Mouse (Mus musculus): ENCODE measurements around the gene Olfr376.

The Olfr376 gene

DNA sequence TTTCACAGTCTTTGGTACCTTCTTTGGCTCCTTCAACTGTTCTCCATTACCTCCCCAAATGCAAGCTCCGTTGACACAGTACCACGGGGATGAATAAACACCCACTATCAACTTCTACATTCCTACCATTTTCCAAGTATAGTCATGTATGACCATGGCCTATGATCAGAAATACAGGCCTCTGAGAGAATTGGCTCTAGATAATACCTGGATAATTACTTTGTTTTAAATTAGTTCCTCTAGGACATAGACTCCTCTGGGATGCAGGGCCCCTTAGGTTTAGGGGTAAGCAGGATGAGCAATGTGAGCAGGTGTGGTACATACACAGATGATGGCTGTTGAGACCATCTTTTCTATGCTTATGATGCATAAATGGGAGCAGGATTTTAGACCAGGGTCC lies at the start of gene Olfr376:
Gene Olfr376 (plus strand): TSS at position 301 of the 400 bp plus-strand sequence.
- in situ Hi-C loops (cut with MboI; ENCODE audit: unreplicated experiment in 2 of 2), result no loop called here

DNA sequence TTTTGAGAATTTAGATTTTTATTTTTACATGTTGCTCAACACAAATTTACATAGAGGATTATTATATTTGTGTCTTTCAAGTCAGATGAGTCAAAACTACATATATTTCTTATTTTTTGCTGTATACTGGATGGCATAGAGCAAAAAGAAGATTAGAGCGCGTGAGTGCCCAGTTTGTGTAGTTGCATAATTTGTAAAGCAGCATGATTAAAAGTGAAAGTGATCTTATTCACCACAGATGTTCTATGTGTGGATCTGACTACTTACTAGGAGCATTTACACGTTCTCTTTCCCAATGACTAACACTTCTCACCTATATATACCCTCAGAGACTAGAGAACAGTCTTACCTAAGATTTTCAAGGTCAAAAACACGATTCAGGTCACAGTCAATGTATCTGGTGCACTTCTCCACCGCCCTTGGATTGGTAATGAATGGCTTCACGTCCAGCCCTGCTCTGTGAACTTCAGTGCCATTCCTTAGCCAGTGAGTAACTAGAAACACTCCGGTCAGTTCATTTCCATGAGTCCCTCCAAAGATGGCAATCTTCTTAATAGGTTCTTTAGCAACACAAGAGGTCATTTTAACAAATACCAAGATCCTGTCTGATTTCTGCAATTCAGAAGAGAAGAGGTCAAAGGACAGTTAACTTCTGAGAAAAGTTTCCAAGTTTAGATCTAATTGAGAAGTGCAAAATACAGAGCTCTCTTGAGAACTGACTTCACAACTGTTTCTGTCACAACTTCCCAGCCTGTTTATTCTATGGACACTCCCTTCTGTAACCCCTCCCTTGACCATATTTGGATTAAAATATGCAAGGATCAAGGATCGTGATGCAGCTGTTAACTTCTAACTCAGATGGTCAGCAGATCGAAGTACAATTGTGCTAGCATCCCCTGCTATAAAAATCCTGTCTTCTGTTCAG lies 46.9 kb upstream of the Olfr376 start:
- in situ Hi-C loops (cut with MboI; ENCODE audit: unreplicated experiment in 2 of 2), result no loop called here

DNA sequence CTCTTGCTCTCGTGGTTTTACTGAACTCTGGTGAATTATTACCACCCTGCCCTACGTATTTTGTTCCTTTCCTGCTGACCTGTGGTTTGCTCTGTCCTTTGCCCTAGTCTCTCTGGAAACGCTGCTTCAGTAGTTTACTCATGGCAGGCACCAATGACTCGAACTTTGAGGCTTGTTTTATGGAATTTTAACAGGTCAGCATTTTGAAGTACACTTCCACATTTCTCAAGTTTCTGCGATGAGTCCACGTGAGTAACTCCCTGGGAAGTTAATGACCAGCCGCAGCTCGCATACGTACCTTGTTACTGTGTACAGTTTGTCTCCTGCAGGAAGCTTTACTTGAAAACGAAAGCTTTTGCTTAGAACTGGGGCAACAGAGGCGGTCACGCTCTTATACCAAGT lies 44.6 kb upstream of the Olfr376 start:
- in situ Hi-C loops (cut with MboI; ENCODE audit: unreplicated experiment in 2 of 2), result no loop called here

DNA sequence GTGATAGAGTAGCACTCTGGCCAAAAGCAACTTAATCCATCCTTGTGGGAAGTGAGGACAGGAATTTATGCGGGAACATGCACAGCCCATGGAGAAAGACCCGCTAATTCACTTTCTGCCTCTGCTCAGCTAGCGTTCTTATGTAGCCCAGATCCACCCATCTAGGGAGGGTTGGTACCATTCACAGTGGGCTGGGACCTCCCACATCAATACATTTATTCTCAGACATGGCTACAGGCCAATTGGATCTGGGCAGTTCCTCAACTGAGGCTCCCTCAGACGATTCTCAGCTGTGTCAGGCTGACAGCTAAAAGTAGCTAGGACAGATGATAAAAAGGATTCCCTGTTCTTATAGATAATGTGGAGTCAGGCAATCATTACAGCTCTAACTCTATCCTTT lies 43.7 kb upstream of the Olfr376 start:
- in situ Hi-C loops (cut with MboI; ENCODE audit: unreplicated experiment in 2 of 2), result no loop called here

DNA sequence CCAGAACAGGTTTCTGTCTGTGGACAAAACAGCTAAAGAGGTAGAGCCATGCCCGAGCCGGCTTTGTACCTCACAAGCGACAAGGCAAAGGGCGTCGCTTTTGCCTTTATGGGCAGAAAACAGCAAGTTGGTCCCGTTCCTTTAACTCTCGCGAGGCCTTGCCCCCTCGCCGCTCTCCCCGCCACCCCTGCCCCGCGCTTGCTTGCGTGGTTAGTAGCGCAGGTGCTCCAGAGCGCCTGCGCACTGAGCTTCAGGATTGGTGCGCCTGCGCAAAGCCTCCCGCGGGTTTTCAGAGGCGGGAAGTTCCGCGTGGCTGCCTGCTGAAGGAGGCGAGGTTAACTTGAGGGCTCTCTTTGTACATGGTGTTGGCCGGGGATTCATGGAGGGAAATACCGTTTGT lies 41.6 kb upstream of the Olfr376 start, which contains the start of the genes Aspa, Gm49340 and Spata22:
Gene Aspa (minus strand): TSS at position 155 of the 400 bp plus-strand sequence.
Gene Gm49340 (plus strand): TSS at position 300 of the 400 bp plus-strand sequence.
Gene Spata22 (plus strand): TSS at position 300 of the 400 bp plus-strand sequence.
- in situ Hi-C loops (cut with MboI; ENCODE audit: unreplicated experiment in 2 of 2), result no loop called here

DNA sequence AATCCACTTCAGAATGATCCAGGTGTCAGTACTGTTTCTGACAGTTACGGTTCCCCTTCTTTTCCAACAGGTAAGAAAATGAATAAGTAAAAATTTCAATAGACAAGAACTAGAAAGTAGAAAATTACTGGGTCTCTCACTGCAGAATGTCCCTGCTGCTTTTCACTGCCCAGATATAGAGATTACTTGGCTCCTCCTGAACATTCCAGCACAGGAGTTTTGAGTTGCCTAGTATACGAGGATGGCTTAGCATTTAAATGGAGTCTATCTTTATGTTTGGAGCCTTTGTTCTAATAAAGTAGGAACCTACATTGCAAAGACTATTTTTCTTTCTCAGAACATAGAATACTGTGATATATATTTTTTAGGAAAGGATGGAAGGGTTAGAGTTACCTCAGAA lies 37.7 kb upstream of the Olfr376 start:
- in situ Hi-C loops (cut with MboI; ENCODE audit: unreplicated experiment in 2 of 2), result no loop called here

DNA sequence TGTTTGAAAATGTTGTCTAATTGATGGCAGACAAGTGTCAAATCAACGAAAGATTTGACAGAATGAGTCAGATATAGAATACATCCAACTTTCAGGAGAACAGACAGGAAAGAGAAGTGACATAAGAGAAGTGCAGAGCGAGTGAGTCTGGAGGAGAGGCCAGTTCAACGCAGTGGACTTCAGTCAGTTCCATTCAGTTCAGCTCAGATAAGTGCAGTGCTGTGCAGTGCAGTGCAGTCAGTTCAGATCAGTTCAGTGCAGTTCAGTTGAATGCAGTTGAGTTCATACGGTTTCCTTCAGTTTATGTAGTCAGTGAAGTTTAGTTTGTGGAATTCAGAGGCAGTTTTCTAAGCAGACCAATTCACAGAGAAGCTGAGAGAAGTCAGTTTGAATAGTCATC lies 34.1 kb upstream of the Olfr376 start:
- in situ Hi-C loops (cut with MboI; ENCODE audit: unreplicated experiment in 2 of 2), result no loop called here

DNA sequence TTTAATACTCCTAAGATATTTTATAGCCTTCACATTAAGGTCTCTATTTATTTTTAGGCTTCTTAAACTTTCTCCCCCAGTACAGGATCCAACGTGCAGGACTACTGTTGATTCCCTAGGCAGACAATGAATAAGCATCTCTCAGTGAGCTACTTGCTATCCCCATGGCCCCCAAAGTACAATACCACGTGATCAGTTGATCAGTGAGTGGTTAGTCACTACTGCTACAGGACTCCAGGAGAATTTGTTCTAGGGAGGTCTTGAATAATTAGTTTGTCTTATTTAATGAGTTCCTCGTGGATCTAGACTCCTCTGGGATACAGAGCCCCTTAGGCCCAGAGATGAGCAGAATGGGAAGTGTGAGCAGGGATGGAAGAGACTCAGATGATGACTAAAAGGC lies 20.6 kb upstream of the Olfr376 start, which contains the start of gene Olfr20:
Gene Olfr20 (plus strand): TSS at position 301 of the 400 bp plus-strand sequence.
- in situ Hi-C loops (cut with MboI; ENCODE audit: unreplicated experiment in 2 of 2), result no loop called here

DNA sequence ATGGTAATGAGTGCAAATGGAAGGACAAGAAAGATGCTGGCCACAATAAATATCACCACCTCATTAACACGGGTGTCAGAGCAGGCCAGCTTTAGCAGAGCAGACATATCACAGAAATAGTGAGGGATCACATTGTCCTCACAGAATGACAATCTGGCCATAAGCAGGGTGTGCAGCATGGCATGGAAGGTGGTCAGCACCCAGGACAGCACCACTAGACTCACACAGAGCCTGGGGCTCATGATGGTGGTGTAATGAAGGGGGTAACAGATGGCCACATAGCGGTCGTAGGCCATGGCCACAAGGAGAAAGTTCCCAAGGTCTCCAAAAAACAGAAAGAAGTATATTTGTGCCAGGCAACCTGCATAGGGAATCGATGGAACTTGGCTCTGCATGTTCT lies 24.3 kb downstream of the Olfr376 start:
- in situ Hi-C loops (cut with MboI; ENCODE audit: unreplicated experiment in 2 of 2), result no loop called here

DNA sequence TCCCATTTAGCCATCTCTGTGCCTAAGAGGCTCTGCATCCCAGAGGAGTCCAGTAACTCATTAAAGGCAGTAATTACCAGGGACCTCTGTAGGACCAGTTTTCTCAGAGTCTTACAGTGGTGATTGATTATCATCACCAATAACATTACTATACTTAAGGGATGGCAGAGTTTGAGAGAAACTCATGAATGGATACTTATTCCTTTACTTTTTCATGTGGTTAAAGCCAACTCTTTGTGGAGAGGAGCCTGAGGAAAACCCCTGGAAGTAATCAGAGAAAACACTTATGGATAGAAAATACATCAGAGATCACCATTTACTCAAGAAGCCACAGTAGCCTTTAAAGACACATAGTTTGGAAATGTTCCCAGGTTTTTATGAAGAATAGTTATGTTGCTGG lies 28.5 kb downstream of the Olfr376 start, which contains the start of gene Olfr1:
Gene Olfr1 (minus strand): TSS at position 101 of the 400 bp plus-strand sequence.
- in situ Hi-C loops (cut with MboI; ENCODE audit: unreplicated experiment in 2 of 2), result no loop called here

Data from v-Abl transformed pro-B cells (cell line).